Mouse (Mus musculus) kidney, adult 2 months (tissue): ENCODE measurements around the gene Ppm1l. TPM values are rescaled to one million over a fixed set of nuclear protein-coding genes. Genes with fewer than 3 reads are reported as not detected.

Source experiments
- DNase-seq: peaks from one replicate; pipeline ENCODE4 v3.0.0; 2021
- H3K27ac ChIP-seq: fragments of 200-500 bp; 2 replicates; pipeline ENCODE4 v1.5.1; 2012; ENCODE audit warnings: low read depth, low read length, control low read depth, inconsistent platforms; ENCODE audit not compliant: insufficient read depth
- H3K27me3 ChIP-seq: fragments of 200-500 bp; replicated peaks from 2 replicates; pipeline ENCODE4 v1.6.1; 2012; ENCODE audit warnings: mild to moderate bottlenecking, moderate library complexity, low read length, inconsistent platforms; ENCODE audit not compliant: control insufficient read depth, insufficient read depth
- H3K36me3 ChIP-seq: fragments of 200-500 bp; 2 replicates; pipeline ENCODE4 v1.6.1; 2012; ENCODE audit warnings: mild to moderate bottlenecking, moderate library complexity, low read length, inconsistent platforms; ENCODE audit not compliant: control insufficient read depth, insufficient read depth
- H3K4me1 ChIP-seq: fragments of 200-500 bp; 2 replicates; pipeline ENCODE4 v1.6.1; 2011; ENCODE audit warnings: low read length; ENCODE audit not compliant: control insufficient read depth, insufficient read depth
- H3K4me3 ChIP-seq: fragments of 200-500 bp; 2 replicates; pipeline ENCODE4 v1.5.1; 2011; ENCODE audit warnings: mild to moderate bottlenecking, low read depth, low read length, control low read depth; ENCODE audit not compliant: insufficient read depth
- CTCF ChIP-seq: fragments of 200-500 bp; conservative IDR thresholded peaks from 2 replicates; pipeline ENCODE4 v1.5.1; 2011; ENCODE audit warnings: low read depth, mild to moderate bottlenecking, control low read depth, low read length, moderate library complexity, mixed read lengths; ENCODE audit not compliant: insufficient read depth, insufficient read length
- POLR2A ChIP-seq: fragments of 200-500 bp; IDR thresholded peaks from one replicate; pipeline ENCODE4 v1.6.1; 2011; ENCODE audit warnings: low read depth, low read length, control low read depth
- WGBS: fragments of 180-500 bp; shearing (Covaris S2); methylation state at CpG from one replicate; pipeline ENCODE4 v1.1.7; 2018; 5-methylcytosine and 5-hydroxymethylcytosine counted together
- polyA plus RNA-seq: library from polyadenylated mRNA; depleted of rRNA; stranded (reverse); fragments of >200 nt; gene quantifications from 2 replicates; pipeline ENCODE4 v1.2.3, GENCODE M21; 2012

Gene Ppm1l
- polyA plus RNA-seq, 1 experiment, result 4.0 TPM

DNA sequence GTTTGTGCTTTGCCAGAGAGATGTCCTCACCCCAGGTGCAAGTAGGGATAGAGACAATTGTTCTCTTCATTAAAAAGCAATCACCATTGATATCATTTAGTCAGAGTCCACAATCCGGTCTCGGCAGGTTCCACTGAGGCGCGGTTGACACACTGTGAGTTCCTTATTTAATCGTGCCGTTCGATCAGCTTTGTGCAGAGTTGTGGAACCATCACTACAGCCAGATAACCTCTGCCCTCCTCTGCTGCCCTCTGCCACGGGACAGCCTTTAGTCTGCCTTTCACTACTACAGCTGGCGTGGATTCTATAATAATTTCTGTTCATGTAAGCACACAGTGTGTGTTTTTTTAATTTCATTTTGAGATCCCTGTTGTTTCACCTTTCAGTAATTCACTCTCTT is 17.2 kb downstream of the Ppm1l start:
- Histone ChIP-seq H3K27ac (no peak overlapping the region), H3K4me1 (no peaks in the 10 kb centered on the region), H3K27me3 (no peaks in the 10 kb centered on the region), H3K4me3 (no peak overlapping the region), H3K36me3 (no peaks in the 10 kb centered on the region)
- DNase-seq, result no peak
- TF ChIP-seq POLR2A (no peak), CTCF (no peak)
- WGBS, result 69% methylated on average over 9 of the region's 9 CpGs

DNA sequence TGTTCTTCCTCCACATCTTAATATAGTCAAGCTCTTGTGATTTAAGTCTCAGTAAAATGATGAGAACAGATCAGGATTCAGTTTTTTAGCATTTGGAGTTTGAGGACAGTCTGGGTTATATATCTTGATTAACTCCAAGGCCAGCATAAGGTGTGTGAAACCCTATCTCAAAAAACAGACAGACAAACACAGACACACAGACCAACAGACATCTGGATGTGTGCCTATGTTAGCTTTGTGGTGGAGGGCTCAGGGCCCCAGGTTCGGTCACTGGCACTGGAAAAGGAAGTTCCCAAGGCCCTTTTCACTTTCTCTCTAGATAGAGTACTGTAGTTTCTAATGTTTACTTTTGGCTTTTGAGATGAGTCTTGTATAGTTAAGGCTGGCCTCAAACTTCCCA is 23.8 kb downstream of the Ppm1l start:
- Histone ChIP-seq H3K36me3 (no peaks in the 10 kb centered on the region), H3K27ac (no peak overlapping the region), H3K4me3 (no peak overlapping the region), H3K4me1 (no peaks in the 10 kb centered on the region), H3K27me3 (no peaks in the 10 kb centered on the region)
- WGBS, result 90% methylated on average over 1 of the region's 1 CpGs
- DNase-seq, result no peak
- no peak for TF ChIP-seq CTCF
- TF ChIP-seq POLR2A, result no peak

DNA sequence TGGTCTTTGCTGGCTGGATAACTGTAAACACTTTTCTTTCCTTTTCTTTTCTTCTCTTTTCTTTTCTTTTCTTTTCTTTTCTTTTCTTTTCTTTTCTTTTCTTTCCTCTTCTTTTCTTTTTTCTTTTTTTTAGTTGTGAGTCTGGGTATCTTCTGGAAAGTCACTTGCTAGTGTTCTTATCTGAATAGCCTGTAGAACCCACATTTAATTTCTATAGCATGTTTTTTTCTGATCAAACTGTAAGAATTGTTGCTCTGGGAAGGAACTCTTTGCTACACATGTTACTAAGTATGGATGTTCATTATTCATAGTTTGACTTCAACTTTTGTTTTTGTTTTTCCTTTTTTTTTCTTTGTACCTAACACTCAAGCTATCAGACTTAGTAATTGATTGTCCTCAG is 24.3 kb downstream of the Ppm1l start:
- Histone ChIP-seq H3K4me1 (no peaks in the 10 kb centered on the region), H3K27ac (no peak overlapping the region), H3K36me3 (no peaks in the 10 kb centered on the region), H3K27me3 (no peaks in the 10 kb centered on the region), H3K4me3 (no peak overlapping the region)
- DNase-seq, result no peak
- TF ChIP-seq POLR2A, result no peak
- no peak for TF ChIP-seq CTCF

DNA sequence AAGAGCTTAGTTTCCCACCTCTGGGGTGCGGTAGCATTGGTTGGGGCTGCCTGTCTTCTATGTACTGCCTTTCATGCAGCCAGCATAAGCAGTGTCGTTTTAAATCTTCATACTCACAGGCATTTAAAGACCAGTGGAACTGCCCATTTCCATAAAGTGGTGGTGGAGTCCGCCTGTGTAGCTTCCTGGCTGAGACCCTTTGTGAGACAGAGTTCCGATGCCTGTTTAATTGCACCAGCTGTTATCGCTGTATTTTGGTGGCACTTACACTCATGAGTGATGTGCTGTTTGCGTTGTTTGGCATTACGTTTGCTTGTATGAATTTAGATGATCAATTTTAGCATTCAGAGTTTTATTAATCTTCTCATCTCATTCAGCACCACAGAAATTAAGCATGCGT is 24.9 kb downstream of the Ppm1l start:
- 64% methylated on average over 8 of the region's 8 CpGs for WGBS
- no peak overlapping the region for H3K27ac ChIP-seq
- no peak overlapping the region for H3K4me3 ChIP-seq
- H3K36me3 ChIP-seq, result no peaks in the 10 kb centered on the region
- DNase-seq, result no peak
- no peaks in the 10 kb centered on the region for H3K4me1 ChIP-seq
- TF ChIP-seq POLR2A (no peak), CTCF (no peak)
- no peaks in the 10 kb centered on the region for H3K27me3 ChIP-seq

DNA sequence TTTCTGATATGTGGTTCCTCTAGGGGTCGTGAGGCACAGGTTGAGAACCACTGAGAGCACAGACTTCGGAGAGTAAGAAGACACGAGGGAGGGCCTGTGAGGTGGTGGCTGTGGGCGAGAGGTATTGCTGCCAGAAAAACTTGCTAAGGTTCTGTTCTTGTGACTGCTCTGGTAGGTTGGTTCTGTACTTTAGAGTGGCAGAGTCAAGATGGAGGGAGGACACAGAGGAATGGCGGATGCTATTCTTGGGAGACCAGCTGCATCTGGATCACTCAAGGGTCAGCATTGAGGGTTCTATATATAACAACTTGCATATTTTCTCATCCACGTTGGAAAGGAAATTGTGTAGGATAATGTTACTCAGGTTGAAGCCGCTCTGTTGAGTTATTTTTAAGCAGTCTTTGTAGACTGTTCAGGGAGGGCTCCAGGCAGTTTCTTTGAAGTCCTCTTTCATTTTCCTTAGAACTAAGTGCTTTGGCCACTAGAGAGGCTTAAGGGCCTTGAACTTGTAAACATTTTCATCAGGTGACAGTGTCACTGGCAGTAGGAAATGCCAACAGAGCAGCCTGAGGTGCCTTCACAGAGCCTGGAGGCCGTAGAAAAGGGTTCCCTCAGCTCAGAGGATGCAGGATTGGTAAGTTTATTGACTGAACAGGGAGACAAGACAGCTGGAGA is 25.7 kb downstream of the Ppm1l start:
- DNase-seq, result no peak
- Histone ChIP-seq H3K36me3 (no peaks in the 10 kb centered on the region), H3K4me1 (no peaks in the 10 kb centered on the region), H3K27me3 (no peaks in the 10 kb centered on the region), H3K4me3 (no peak overlapping the region), H3K27ac (no peak overlapping the region)
- 70% methylated on average over 8 of the region's 8 CpGs for WGBS
- TF ChIP-seq POLR2A, result no peak

DNA sequence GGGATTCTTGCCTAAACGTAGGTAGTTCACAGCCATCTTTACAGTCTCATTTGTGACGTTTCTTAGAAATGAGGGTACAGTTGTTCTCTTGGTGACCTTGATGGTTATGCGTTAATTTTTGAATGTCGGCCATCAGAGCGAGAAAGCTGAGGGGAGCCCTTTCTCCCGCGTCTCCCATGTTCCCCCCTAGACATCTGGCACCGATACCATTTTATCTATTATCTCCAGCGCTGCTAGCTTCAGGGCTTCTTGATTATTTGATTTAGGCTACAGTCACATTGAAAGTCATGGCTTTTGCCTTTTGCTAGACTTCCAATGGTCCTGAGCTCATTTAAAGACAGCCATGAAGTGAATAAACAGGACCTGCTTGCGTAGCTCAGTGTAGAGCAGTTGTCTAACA is 26.5 kb downstream of the Ppm1l start:
- TF ChIP-seq CTCF (no peak), POLR2A (no peak)

DNA sequence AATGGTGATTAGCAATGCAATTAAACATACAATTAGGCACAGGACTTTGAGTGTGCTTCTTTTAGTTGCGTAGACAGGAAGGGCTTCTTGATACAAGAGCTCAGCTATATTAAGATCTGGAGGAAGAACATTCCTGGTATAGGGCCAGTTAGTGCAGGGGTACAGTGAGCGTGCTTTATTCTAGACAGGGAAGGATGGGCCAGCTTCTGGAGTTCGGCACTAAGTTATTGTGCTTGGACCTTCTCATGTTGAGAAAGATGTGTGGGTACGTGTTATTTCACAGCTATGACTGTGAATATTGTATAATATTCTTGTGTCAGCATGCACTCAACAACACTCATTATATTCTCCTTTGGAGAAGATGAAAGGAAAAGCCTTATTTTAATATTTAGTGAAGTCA is 29.9 kb downstream of the Ppm1l start:
- Histone ChIP-seq H3K4me3 (no peak overlapping the region), H3K27ac (no peak overlapping the region), H3K36me3 (no peaks in the 10 kb centered on the region), H3K4me1 (no peaks in the 10 kb centered on the region), H3K27me3 (no peaks in the 10 kb centered on the region)
- WGBS, result 84% methylated on average over 4 of the region's 4 CpGs
- no peak for TF ChIP-seq CTCF
- no peak for TF ChIP-seq POLR2A
- no peak for DNase-seq

More for the DNA sequence above, 26.5 kb downstream of the Ppm1l start:
- Histone ChIP-seq H3K36me3 (no peaks in the 10 kb centered on the region), H3K4me1 (no peaks in the 10 kb centered on the region), H3K27me3 (no peaks in the 10 kb centered on the region), H3K27ac (no peak overlapping the region), H3K4me3 (no peak overlapping the region)
- WGBS, result 88% methylated on average over 10 of the region's 10 CpGs
- DNase-seq, result no peak
